Mouse (Mus musculus): ENCODE results near the gene Sat2.

DNA sequence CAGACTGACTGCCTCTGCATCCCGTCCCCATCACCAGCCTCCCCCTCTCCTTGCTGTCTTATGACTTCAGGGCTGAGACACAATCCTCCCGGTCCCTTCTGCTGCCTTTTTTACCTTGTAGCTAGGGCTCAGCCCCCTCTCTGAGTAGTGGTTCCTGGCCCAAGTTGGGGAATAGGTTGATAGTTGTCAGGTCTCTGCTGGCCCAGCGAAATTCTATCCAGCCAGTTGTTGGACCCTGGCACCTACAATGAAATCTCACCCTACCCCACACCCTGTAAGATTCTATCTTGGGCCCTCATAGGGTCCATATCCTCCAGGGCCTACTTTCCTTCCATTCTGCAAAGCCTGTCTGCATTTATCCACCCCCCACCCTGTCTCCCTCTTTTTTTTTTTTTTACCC lies 30.4 kb upstream of the Sat2 start:
- no peak for TF ChIP-seq CTCF (IDR thresholded peaks at IDR 0.05; ENCODE audit: control insufficient read depth, insufficient read depth, low read length)
- no peak for TF ChIP-seq POLR2A (IDR thresholded peaks at IDR 0.05; ENCODE audit: borderline replicate concordance, control insufficient read depth, low read depth, low read length)

Data from bone marrow, adult 2 months (tissue).